Mouse (Mus musculus): ENCODE data around the gene Plcg2.

- TF ChIP-seq CTCF (IDR thresholded peaks at IDR 0.05) (no peak), EP300 (IDR thresholded peaks at IDR 0.05) (no peak)
Measured at GRCm38 (mm10) chr8:117675171-117675570, 177.1 kb downstream of the Plcg2 start.

Measured in lung, postnatal 0 days (tissue).